Mouse (Mus musculus) brain, embryonic 14.5 days (tissue): ENCODE results near the gene Kat7. TPM values are rescaled to one million over a fixed set of nuclear protein-coding genes. Genes with fewer than 3 reads are reported as not detected.

Source experiments
- DNase-seq: peaks from one replicate; pipeline ENCODE4 v3.0.0-alpha.2; 2011; ENCODE audit warnings: low read depth
- CTCF ChIP-seq: fragments of 200-500 bp; IDR thresholded peaks from 2 replicates; pipeline ENCODE4 v1.5.1; 2012; ENCODE audit warnings: inconsistent platforms, mild to moderate bottlenecking, moderate library complexity, borderline replicate concordance; ENCODE audit not compliant: insufficient read depth, insufficient read length; ENCODE audit errors: extremely low read depth
- POLR2A ChIP-seq: fragments of 200-500 bp; IDR thresholded peaks from 2 replicates; pipeline ENCODE4 v1.6.1; 2012; ENCODE audit warnings: mild to moderate bottlenecking, inconsistent platforms, borderline replicate concordance; ENCODE audit not compliant: poor library complexity, insufficient read depth, insufficient read length, severe bottlenecking; ENCODE audit errors: extremely low read depth
- polyA plus RNA-seq: library from polyadenylated mRNA; depleted of rRNA; stranded (reverse); fragments of >200 nt; gene quantifications from 2 replicates; pipeline ENCODE4 v1.2.3, GENCODE M21; 2012; rRNA removed

Gene Kat7
- polyA plus RNA-seq, 1 experiment, result 50.9 TPM

GRCm38 (mm10) chr11:95251295-95251694 is 58.8 kb downstream of the Kat7 start:
- TF ChIP-seq CTCF (peak; percentile 95), POLR2A (no peak)
- DNase-seq, result peak; percentile 74

GRCm38 (mm10) chr11:95250110-95250509 is 59.9 kb downstream of the Kat7 start:
- DNase-seq, result no peak
- TF ChIP-seq POLR2A (no peak), CTCF (no peak)

GRCm38 (mm10) chr11:95247065-95247464 is 63.0 kb downstream of the Kat7 start:
- DNase-seq, result peak; percentile 45

GRCm38 (mm10) chr11:95245456-95245855 is 64.6 kb downstream of the Kat7 start:
- DNase-seq, result no peak
- TF ChIP-seq CTCF (no peak), POLR2A (no peak)

More at GRCm38 (mm10) chr11:95247065-95247464, 63.0 kb downstream of the Kat7 start:
- TF ChIP-seq CTCF, result no peak
- TF ChIP-seq POLR2A, result no peak

- DNase-seq, result no peak
- TF ChIP-seq POLR2A (no peak), CTCF (no peak)
These were observed 67.4 kb downstream of the Kat7 start for GRCm38 (mm10) chr11:95242653-95243052.

GRCm38 (mm10) chr11:95238477-95238876 is 71.6 kb downstream of the Kat7 start:
- DNase-seq, result no peak
- no peak for TF ChIP-seq POLR2A
- no peak for TF ChIP-seq CTCF

- no peak for TF ChIP-seq POLR2A
- no peak for TF ChIP-seq CTCF
These were observed 77.7 kb downstream of the Kat7 start for GRCm38 (mm10) chr11:95232329-95232696.

GRCm38 (mm10) chr11:95231688-95232328 is 78.2 kb downstream of the Kat7 start:
- peak; percentile 82 for TF ChIP-seq CTCF
- TF ChIP-seq POLR2A, result no peak
- DNase-seq, result peak; percentile 68

More at GRCm38 (mm10) chr11:95232329-95232696, 77.7 kb downstream of the Kat7 start:
- DNase-seq, result no peak

- no peak for TF ChIP-seq CTCF
- TF ChIP-seq POLR2A, result no peak
These were observed 82.6 kb downstream of the Kat7 start for GRCm38 (mm10) chr11:95227467-95227866.

GRCm38 (mm10) chr11:95225448-95225847 is 84.6 kb downstream of the Kat7 start:
- DNase-seq, result no peak
- no peak for TF ChIP-seq POLR2A
- TF ChIP-seq CTCF, result no peak

More at GRCm38 (mm10) chr11:95227467-95227866, 82.6 kb downstream of the Kat7 start:
- DNase-seq, result no peak

Other genes with a start within 250 kb of the Kat7 start
- gene Itga3, start 233.4 kb downstream of the Kat7 start, polyA plus RNA-seq, result 23.4 and 29.3 TPM in 2 replicates
- gene Dlx3, start 190.1 kb downstream of the Kat7 start, polyA plus RNA-seq, result 0.26 and 0.92 TPM in 2 replicates
- gene Dlx4, start 164.0 kb downstream of the Kat7 start, polyA plus RNA-seq, result 0.10 TPM in 2 replicates
- gene Tac4, start 48.7 kb downstream of the Kat7 start, polyA plus RNA-seq, result not detected in 2 replicates
- gene Fam117a, start 26.8 kb upstream of the Kat7 start, polyA plus RNA-seq, result 9.9 and 14.4 TPM in 2 replicates
- 116 and 157 TPM in 2 replicates for gene Slc35b1, start 74.4 kb upstream of the Kat7 start, polyA plus RNA-seq
- gene Spop, start 103.8 kb upstream of the Kat7 start, polyA plus RNA-seq, result 44.8 and 71.4 TPM in 2 replicates
- 9.2 and 15.6 TPM in 2 replicates for gene Nxph3, start 204.3 kb upstream of the Kat7 start, polyA plus RNA-seq